25 mouse cellular contexts compared by ENCODE assay signal in genomic region chr4:142791823-142792605, GRCm38 (mm10).
DNase-seq lines count a peak whose midpoint lies in the region; ATAC-seq and TF ChIP-seq lines count a peak whose summit lies in the region.
"Had no signal": no experiment of that assay in that cellular context is flagged by ENCODE, and none has a peak within 500 bp of the region (broad histone marks: within the 10 kb centered on the region; RNA-seq: fewer than 3 reads in every experiment).

No protein-coding gene starts in this region.

- H3K4me2 ChIP-seq in forebrain, embryonic 11.5 days (ENCODE audit: low read depth, low read length, severe bottlenecking): no peak overlapping the region
- no peak overlapping the region for H3K4me2 ChIP-seq in forebrain, embryonic 13.5 days
- H3K4me2 ChIP-seq: embryonic facial prominence, embryonic 12.5 days; embryonic facial prominence, embryonic 15.5 days; forebrain, embryonic 12.5 days; heart, embryonic 13.5 days; hindbrain, embryonic 12.5 days; hindbrain, embryonic 15.5 days had no signal

- peak; percentile 10 for DNase-seq in forebrain, embryonic 11.5 days (ENCODE audit: low spot score)
- peak; percentile 37 for DNase-seq in cerebellum, adult 11-12 months
- peak; percentile 20 to 68 for DNase-seq in cerebellum, adult 2 months
- peak; percentile 70 for DNase-seq in cerebellum, adult 9-11 months
- no peak for DNase-seq in kidney, adult 11 months
- no peak for DNase-seq in layer of hippocampus, adult 18-20 months (ENCODE audit: low spot score in 2 of 2)
- no peak for DNase-seq in hindbrain, embryonic 10.5 days (ENCODE audit: low spot score)
- DNase-seq: adrenal gland, adult 2 months; adrenal gland, postnatal 14 days; gastrocnemius, adult 2 months; gastrocnemius, postnatal 14 days; heart, adult 2 months; heart, postnatal 14 days; heart, postnatal 4 days; kidney, adult 8-10 months had no signal

- H3K36me3 ChIP-seq in forebrain, embryonic 11.5 days (ENCODE audit: control insufficient read depth, insufficient read depth, low read length): no peaks in the 10 kb centered on the region
- no peaks in the 10 kb centered on the region for H3K36me3 ChIP-seq in forebrain, embryonic 13.5 days (ENCODE audit: poor library complexity, severe bottlenecking)
- H3K36me3 ChIP-seq in hindbrain, embryonic 10.5 days: no peaks in the 10 kb centered on the region
- H3K36me3 ChIP-seq: embryonic facial prominence, embryonic 12.5 days; embryonic facial prominence, embryonic 15.5 days; forebrain, embryonic 12.5 days; heart, embryonic 10.5 days; heart, embryonic 13.5 days; hindbrain, embryonic 12.5 days; hindbrain, embryonic 15.5 days had no signal

- TF ChIP-seq POLR2A in cerebellum, adult 2 months (IDR thresholded peaks at IDR 0.05; ENCODE audit: borderline replicate concordance, insufficient read depth, low read length): no peak

- no peaks in the 10 kb centered on the region for H3K4me1 ChIP-seq in forebrain, embryonic 11.5 days (replicated peaks; ENCODE audit: control insufficient read depth, insufficient read depth, low read length)
- H3K4me1 ChIP-seq in forebrain, embryonic 13.5 days: no peaks in the 10 kb centered on the region
- peaks cover 10% of the 10 kb centered on the region; the same call in 1 of the 2 replicates for H3K4me1 ChIP-seq in cerebellum, adult 2 months (ENCODE audit: control insufficient read depth, insufficient read depth, low read length)
- H3K4me1 ChIP-seq in hindbrain, embryonic 10.5 days (replicated peaks): no peaks in the 10 kb centered on the region
- H3K4me1 ChIP-seq: embryonic facial prominence, embryonic 12.5 days; forebrain, embryonic 12.5 days; heart, embryonic 10.5 days; heart, embryonic 13.5 days; hindbrain, embryonic 12.5 days; hindbrain, embryonic 15.5 days had no signal

- TF ChIP-seq CTCF in cerebellum, adult 2 months (IDR thresholded peaks at IDR 0.05; ENCODE audit: borderline replicate concordance, insufficient read depth, low read depth, low read length): no peak

- WGBS in forebrain, embryonic 11.5 days: 89% methylated on average over 3 of the region's 3 CpGs
- 81% methylated on average over 3 of the region's 3 CpGs for WGBS in forebrain, embryonic 13.5 days
- WGBS in cerebellum, adult 2 months: 23% methylated on average over 3 of the region's 3 CpGs
- WGBS in hindbrain, embryonic 10.5 days: 85% methylated on average over 3 of the region's 3 CpGs

- H3K27me3 ChIP-seq in forebrain, embryonic 11.5 days (ENCODE audit: control insufficient read depth, insufficient read depth, low read length): no peaks in the 10 kb centered on the region
- no peaks in the 10 kb centered on the region for H3K27me3 ChIP-seq in forebrain, embryonic 13.5 days
- no peaks in the 10 kb centered on the region for H3K27me3 ChIP-seq in cerebellum, adult 2 months (ENCODE audit: control insufficient read depth, insufficient read depth, low read length)
- H3K27me3 ChIP-seq in hindbrain, embryonic 10.5 days (ENCODE audit: insufficient read depth, poor library complexity, severe bottlenecking): no peaks in the 10 kb centered on the region
- H3K27me3 ChIP-seq: embryonic facial prominence, embryonic 12.5 days; embryonic facial prominence, embryonic 15.5 days; forebrain, embryonic 12.5 days; heart, embryonic 13.5 days; hindbrain, embryonic 12.5 days; hindbrain, embryonic 15.5 days had no signal

- H3K9ac ChIP-seq in forebrain, embryonic 11.5 days (ENCODE audit: low read length): no peak overlapping the region
- H3K9ac ChIP-seq in forebrain, embryonic 13.5 days: no peak overlapping the region
- H3K9ac ChIP-seq: embryonic facial prominence, embryonic 12.5 days; embryonic facial prominence, embryonic 15.5 days; forebrain, embryonic 12.5 days; heart, embryonic 13.5 days; hindbrain, embryonic 12.5 days; hindbrain, embryonic 15.5 days had no signal

- H3K27ac ChIP-seq in forebrain, embryonic 11.5 days (ENCODE audit: low read depth, low read length): no peak overlapping the region
- no peak overlapping the region for H3K27ac ChIP-seq in forebrain, embryonic 13.5 days
- H3K27ac ChIP-seq in cerebellum, adult 2 months (ENCODE audit: insufficient read depth, low read length): no peak overlapping the region
- no peak overlapping the region for H3K27ac ChIP-seq in hindbrain, embryonic 10.5 days
- H3K27ac ChIP-seq: embryonic facial prominence, embryonic 12.5 days; embryonic facial prominence, embryonic 15.5 days; forebrain, embryonic 12.5 days; gastrocnemius, adult 2 months; heart, adult 2 months; heart, embryonic 10.5 days; heart, embryonic 13.5 days; hindbrain, embryonic 12.5 days; hindbrain, embryonic 15.5 days had no signal

- no peaks in the 10 kb centered on the region for H3K9me3 ChIP-seq in forebrain, embryonic 11.5 days (ENCODE audit: control insufficient read depth, low read length)
- no peaks in the 10 kb centered on the region for H3K9me3 ChIP-seq in forebrain, embryonic 13.5 days (replicated peaks)
- no peaks in the 10 kb centered on the region for H3K9me3 ChIP-seq in hindbrain, embryonic 10.5 days
- H3K9me3 ChIP-seq: embryonic facial prominence, embryonic 12.5 days; embryonic facial prominence, embryonic 15.5 days; forebrain, embryonic 12.5 days; heart, embryonic 10.5 days; heart, embryonic 13.5 days; hindbrain, embryonic 12.5 days; hindbrain, embryonic 15.5 days had no signal

- H3K4me3 ChIP-seq in forebrain, embryonic 11.5 days (ENCODE audit: low read depth, low read length): no peak overlapping the region
- H3K4me3 ChIP-seq in forebrain, embryonic 13.5 days: no peak overlapping the region
- H3K4me3 ChIP-seq in cerebellum, adult 2 months (replicated peaks; ENCODE audit: insufficient read depth, low read depth, low read length): no peak overlapping the region
- no peak overlapping the region for H3K4me3 ChIP-seq in hindbrain, embryonic 10.5 days
- H3K4me3 ChIP-seq: embryonic facial prominence, embryonic 12.5 days; embryonic facial prominence, embryonic 15.5 days; forebrain, embryonic 12.5 days; gastrocnemius, adult 2 months; heart, adult 2 months; heart, embryonic 10.5 days; heart, embryonic 13.5 days; hindbrain, embryonic 12.5 days; hindbrain, embryonic 15.5 days had no signal

- no peak for ATAC-seq in forebrain, embryonic 11.5 days (replicated peaks; ENCODE audit: low FRiP score)
- no peak for ATAC-seq in forebrain, embryonic 13.5 days
- ATAC-seq: CD4-positive, CD25-positive, alpha-beta regulatory T cell, adult 4 months; forebrain, embryonic 16.5 days had no signal

Comparison
In these comparisons a context has a peak if more than half of its experiments do, and no peak if none do; other contexts are left out.
1. DNase-seq: peak in forebrain, embryonic 11.5 days (single experiment), cerebellum, adult 11-12 months (single experiment), cerebellum, adult 2 months (2 of 2) and cerebellum, adult 9-11 months (single experiment); none in kidney, adult 11 months (single experiment), layer of hippocampus, adult 18-20 months (0 of 2) and hindbrain, embryonic 10.5 days (single experiment).